Mouse (Mus musculus): ENCODE data around the gene Lypd3.

DNA sequence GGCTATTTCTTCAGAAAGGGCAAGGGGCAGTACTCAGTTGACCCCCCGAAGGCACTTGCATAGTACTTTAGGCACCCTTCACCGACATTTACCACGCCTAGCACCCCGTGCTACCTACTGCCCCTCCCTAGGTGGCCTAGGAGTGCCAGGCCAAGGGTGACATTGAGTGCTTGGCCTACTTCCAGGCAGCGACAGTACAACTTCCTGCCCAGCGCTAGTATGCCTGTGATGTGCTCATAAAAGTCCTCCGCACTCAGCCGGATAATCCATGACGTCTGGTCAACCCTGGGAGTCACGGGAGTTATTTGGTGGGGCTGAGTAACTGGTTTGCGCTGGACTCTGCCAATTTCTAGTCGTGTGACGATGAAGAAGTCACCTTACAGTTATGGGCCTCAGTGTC is 48.0 kb upstream of the Lypd3 start:
- TF ChIP-seq MAX (IDR thresholded peaks at IDR 0.05; ENCODE audit: low read length): no peak
- TF ChIP-seq POLR2A (IDR thresholded peaks at IDR 0.05; ENCODE audit: control insufficient read depth in 1 of 2, insufficient read depth in 1 of 2, low read depth in 1 of 2, low read length in 2 of 2, poor library complexity in 1 of 2): no peak

Data from MEL (cell line).